Mouse (Mus musculus) hindbrain, embryonic 14.5 days (tissue): ENCODE measurements around the gene Mst1. TPM values are rescaled to one million over a fixed set of nuclear protein-coding genes. Genes with fewer than 3 reads are reported as not detected.

ENCODE experiments used
- ATAC-seq: fragments of 200-750 bp; cut with Nextera tagmentation; 2 replicates; pipeline ENCODE4 v1.8.0; 2017; ENCODE audit warnings: moderate number of reproducible peaks, mild to moderate bottlenecking, moderate TSS enrichment, moderate library complexity; ENCODE audit not compliant: low FRiP score
- DNase-seq: peaks from one replicate; pipeline ENCODE4 v3.0.0-alpha.2; 2015; ENCODE audit warnings: low spot score
- H3K27ac ChIP-seq: fragments of 300-500 bp; sonication (generic); 2 replicates; pipeline ENCODE4 v1.5.1; 2014; ENCODE audit warnings: mild to moderate bottlenecking, moderate library complexity
- H3K27me3 ChIP-seq: fragments of 300-500 bp; sonication (generic); 2 replicates; pipeline ENCODE4 v1.6.1; 2014; ENCODE audit warnings: mild to moderate bottlenecking, low read length, mixed read lengths; ENCODE audit not compliant: control insufficient read depth, insufficient read depth
- H3K36me3 ChIP-seq: fragments of 300-500 bp; sonication (generic); replicated peaks from 2 replicates; pipeline ENCODE4 v1.6.1; 2014; ENCODE audit not compliant: control insufficient read depth, insufficient read depth
- H3K4me1 ChIP-seq: fragments of 300-500 bp; sonication (generic); replicated peaks from 2 replicates; pipeline ENCODE4 v1.6.1; 2014; ENCODE audit warnings: antibody characterized with exemption, low read length, mixed read lengths; ENCODE audit not compliant: control insufficient read depth, insufficient read depth
- H3K4me2 ChIP-seq: fragments of 300-500 bp; sonication (generic); replicated peaks from 2 replicates; pipeline ENCODE4 v1.6.1; 2014; ENCODE audit warnings: mild to moderate bottlenecking, moderate library complexity
- H3K4me3 ChIP-seq: fragments of 300-500 bp; sonication (generic); replicated peaks from 2 replicates; pipeline ENCODE4 v1.5.1; 2014; ENCODE audit warnings: mild to moderate bottlenecking, low read length
- H3K9ac ChIP-seq: fragments of 300-500 bp; sonication (generic); 2 replicates; pipeline ENCODE4 v1.6.1; 2014
- H3K9me3 ChIP-seq: fragments of 300-500 bp; sonication (generic); 2 replicates; pipeline ENCODE4 v1.6.1; 2016; ENCODE audit warnings: low read length; ENCODE audit not compliant: control insufficient read depth
- WGBS: fragments of 180-500 bp; shearing (Covaris S2); extraction: QIAGEN DNeasy Blood & Tissue Kit; methylation state at CpG from one replicate; pipeline ENCODE4 v1.1.7; 2014; 5-methylcytosine and 5-hydroxymethylcytosine counted together
- microRNA-seq: library from miRNA; unstranded; fragments of <30 nt; microRNA quantifications from one replicate; pipeline ENCODE4, GENCODE M21; 2016
- polyA plus RNA-seq: library from polyadenylated mRNA; unstranded; fragments of >200 nt; fragmentation: Nextera tagmentation; extraction: Ambion mirVana; gene quantifications from 2 replicates; pipeline ENCODE4 v1.2.1, GENCODE M21; 2014

The Mst1 gene
- polyA plus RNA-seq, 1 experiment from 2014 or later = not detected

DNA sequence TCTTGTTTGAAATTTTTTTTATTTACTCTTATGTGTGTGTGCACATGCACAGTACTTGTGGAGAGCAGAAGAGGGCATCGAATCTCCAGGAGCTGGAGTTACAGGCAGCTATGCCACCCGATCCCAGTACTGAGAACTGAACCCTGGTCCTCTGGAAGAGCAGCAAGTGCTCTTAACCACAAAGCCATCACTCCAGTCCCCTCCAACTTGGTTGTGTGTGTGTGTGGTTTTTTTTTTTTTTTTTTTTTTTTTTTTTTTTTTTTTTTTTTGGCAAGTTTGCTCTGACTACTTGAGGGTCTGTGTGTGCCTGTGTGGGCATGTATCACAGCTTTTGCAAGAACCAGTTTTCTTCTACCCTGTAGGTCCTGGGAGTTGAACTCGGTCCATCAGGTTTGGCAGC is 52.1 kb downstream of the Mst1 start:
- DNase-seq (no peak), ATAC-seq (no peak)
- Histone ChIP-seq H3K27ac (no peak overlapping the region), H3K4me3 (no peak overlapping the region), H3K9ac (no peak overlapping the region), H3K4me2 (no peak overlapping the region), H3K4me1 (no peaks in the 10 kb centered on the region), H3K27me3 (no peaks in the 10 kb centered on the region), H3K36me3 (peaks cover 19% of the 10 kb centered on the region), H3K9me3 (no peaks in the 10 kb centered on the region)
- WGBS = 92% methylated on average over 3 of the region's 3 CpGs

GRCm38 (mm10) chr9:108133478-108133877 is 53.2 kb downstream of the Mst1 start:
- no peak overlapping the region for H3K4me3 ChIP-seq
- H3K27me3 ChIP-seq = no peaks in the 10 kb centered on the region
- no peak overlapping the region for H3K27ac ChIP-seq
- H3K36me3 ChIP-seq = peaks cover 27% of the 10 kb centered on the region
- DNase-seq = no peak
- H3K9me3 ChIP-seq = no peaks in the 10 kb centered on the region
- H3K4me1 ChIP-seq = no peaks in the 10 kb centered on the region
- no peak overlapping the region for H3K9ac ChIP-seq
- H3K4me2 ChIP-seq = no peak overlapping the region
- ATAC-seq = no peak
- WGBS = 33% methylated on average over 1 of the region's 1 CpGs

Small RNA genes lying within 50 kb of the gene (microRNA-seq; reads per million reads assigned to microRNA genes)
- gene Gm47303 (not detected), gene Mir7088 (not detected)

Other genes with a start within 250 kb of the Mst1 start
- 79.2 and 80.4 TPM in 2 replicates for gene Rbm6, start 207.2 kb upstream of the Mst1 start, polyA plus RNA-seq
- 22.1 and 23.1 TPM in 2 replicates for gene Mon1a, start 192.3 kb upstream of the Mst1 start, polyA plus RNA-seq
- 0.95 and 1.2 TPM in 2 replicates for gene Mst1r, start 173.6 kb upstream of the Mst1 start, polyA plus RNA-seq
- gene Actl11, start 152.0 kb upstream of the Mst1 start, polyA plus RNA-seq = not detected in 2 replicates
- 16.7 and 20.0 TPM in 2 replicates for gene Camkv, start 144.8 kb upstream of the Mst1 start, polyA plus RNA-seq
- 8.4 and 8.6 TPM in 2 replicates for gene Traip, start 130.3 kb upstream of the Mst1 start, polyA plus RNA-seq
- 5.5 and 8.7 TPM in 2 replicates for gene Uba7, start 104.9 kb upstream of the Mst1 start, polyA plus RNA-seq
- 1.2 and 1.3 TPM in 2 replicates for gene Gm20661, start 97.4 kb upstream of the Mst1 start, polyA plus RNA-seq
- 16.3 and 18.1 TPM in 2 replicates for gene Inka1, start 94.6 kb upstream of the Mst1 start, polyA plus RNA-seq
- gene Cdhr4, start 87.9 kb upstream of the Mst1 start, polyA plus RNA-seq = 2.2 and 3.4 TPM in 2 replicates
- gene Gm20662, start 84.1 kb upstream of the Mst1 start, polyA plus RNA-seq = 0.68 TPM in 1 of 2 replicates, not detected in the other
- gene Ip6k1, start 77.9 kb upstream of the Mst1 start, polyA plus RNA-seq = 55.4 and 60.7 TPM in 2 replicates
- 17.7 and 18.2 TPM in 2 replicates for gene Gmppb, start 31.2 kb upstream of the Mst1 start, polyA plus RNA-seq
- gene Amigo3, start 27.3 kb upstream of the Mst1 start, polyA plus RNA-seq = 2.4 and 2.9 TPM in 2 replicates
- 49.9 and 50.9 TPM in 2 replicates for gene Rnf123, start 2.9 kb downstream of the Mst1 start, polyA plus RNA-seq
- 44.8 and 48.7 TPM in 2 replicates for gene Apeh, start 14.2 kb downstream of the Mst1 start, polyA plus RNA-seq
- gene Bsn, start 109.9 kb downstream of the Mst1 start, polyA plus RNA-seq = 15.4 and 15.7 TPM in 2 replicates
- 76.7 and 83.0 TPM in 2 replicates for gene Dag1, start 183.5 kb downstream of the Mst1 start, polyA plus RNA-seq
- 136 and 137 TPM in 2 replicates for gene Nicn1, start 210.0 kb downstream of the Mst1 start, polyA plus RNA-seq
- gene Amt, start 216.4 kb downstream of the Mst1 start, polyA plus RNA-seq = 18.6 and 24.4 TPM in 2 replicates
- 206 and 214 TPM in 2 replicates for gene Rhoa, start 225.7 kb downstream of the Mst1 start, polyA plus RNA-seq
- 49.5 and 59.9 TPM in 2 replicates for gene Tcta, start 225.7 kb downstream of the Mst1 start, polyA plus RNA-seq